Mouse (Mus musculus): ENCODE measurements around the gene Fbxl3.

Gene Fbxl3

DNA sequence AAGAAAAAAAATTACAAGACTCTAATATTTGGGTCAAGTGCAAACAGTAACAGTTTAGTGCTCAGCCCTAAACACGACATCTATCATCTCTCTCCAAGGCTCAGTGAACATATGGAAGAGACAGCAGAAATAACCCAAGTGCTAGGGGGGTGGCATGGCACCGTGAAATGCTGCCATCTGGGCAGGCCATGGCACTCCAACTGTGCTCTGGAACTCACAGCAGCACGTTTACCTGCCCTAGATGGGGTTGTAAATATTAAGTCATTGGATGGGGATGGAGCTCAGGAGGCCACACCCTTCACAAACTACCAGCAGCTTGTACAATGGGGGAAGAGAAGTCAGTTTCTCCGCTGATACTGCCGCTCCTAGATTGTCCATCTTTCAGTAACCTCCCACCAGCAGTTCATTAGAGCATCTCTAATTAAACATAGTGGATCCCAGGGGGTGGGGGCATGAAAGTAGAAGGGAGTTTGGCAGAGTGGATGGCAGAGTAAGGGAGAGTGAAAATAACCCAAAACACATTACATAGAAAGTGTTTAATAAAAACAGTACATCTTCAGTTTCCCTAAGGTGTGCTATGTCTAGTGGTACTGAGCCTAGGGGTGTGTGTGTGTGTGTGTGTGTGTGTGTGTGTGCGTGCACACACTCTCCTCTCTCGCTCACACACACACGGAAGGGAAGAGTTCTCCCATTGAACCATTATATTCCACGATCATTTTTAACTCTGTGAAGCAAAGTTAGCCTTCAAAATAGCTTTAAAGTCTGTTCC lies 20.0 kb downstream of the Fbxl3 start:
- no peak for DNase-seq

GRCm38 (mm10) chr14:103078006-103078912 lies 21.1 kb downstream of the Fbxl3 start:
- DNase-seq, result no peak

- DNase-seq, result no peak
Observed at GRCm38 (mm10) chr14:103077272-103078005, 21.9 kb downstream of the Fbxl3 start.

GRCm38 (mm10) chr14:103075166-103075565 lies 24.2 kb downstream of the Fbxl3 start:
- DNase-seq, result no peak

DNA sequence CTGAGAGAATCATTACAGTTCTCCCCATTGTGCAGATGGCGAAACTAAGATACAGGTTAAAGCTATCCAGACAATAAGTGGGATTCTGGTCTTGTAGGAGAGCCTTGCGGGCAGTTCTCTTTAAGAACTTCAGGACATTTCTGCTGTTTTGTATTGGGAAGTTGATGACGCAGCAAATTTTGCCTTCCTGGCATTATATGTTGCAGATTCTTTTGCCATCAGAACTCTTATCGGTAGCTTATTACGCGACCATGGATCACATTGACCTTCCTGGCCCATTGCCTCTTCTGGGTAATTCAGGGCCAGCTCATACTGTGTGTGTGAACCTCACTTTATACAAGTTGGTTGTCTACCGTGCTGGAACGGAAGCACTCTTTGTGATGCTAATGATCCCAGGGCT lies 25.5 kb downstream of the Fbxl3 start:
- DNase-seq, result no peak

- DNase-seq, result no peak
Observed at GRCm38 (mm10) chr14:103072731-103073130, 26.6 kb downstream of the Fbxl3 start.

- DNase-seq, result no peak
Observed at GRCm38 (mm10) chr14:103071471-103071870, 27.9 kb downstream of the Fbxl3 start.

DNA sequence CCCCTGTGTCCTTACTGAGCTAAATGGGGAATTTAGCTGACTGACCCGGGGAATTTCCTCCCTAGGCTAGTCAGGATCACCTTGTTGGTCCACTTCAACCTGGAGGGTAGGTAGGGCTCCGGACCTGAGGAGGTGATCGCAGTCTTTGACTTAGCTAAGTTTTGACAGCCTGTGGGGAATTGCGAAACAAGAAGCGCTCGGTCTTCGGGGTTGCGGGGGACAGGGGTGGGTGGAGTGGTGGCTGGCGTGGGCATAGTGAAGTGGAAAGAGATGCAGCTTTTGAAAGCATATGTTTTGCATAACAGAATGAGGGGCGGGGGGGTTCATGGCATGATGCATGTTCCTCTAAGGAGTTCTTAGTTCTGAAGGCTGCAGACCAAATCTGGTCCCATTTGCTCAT lies 28.6 kb downstream of the Fbxl3 start:
- peak in 1 of 2 experiments; percentile 19 for DNase-seq

DNA sequence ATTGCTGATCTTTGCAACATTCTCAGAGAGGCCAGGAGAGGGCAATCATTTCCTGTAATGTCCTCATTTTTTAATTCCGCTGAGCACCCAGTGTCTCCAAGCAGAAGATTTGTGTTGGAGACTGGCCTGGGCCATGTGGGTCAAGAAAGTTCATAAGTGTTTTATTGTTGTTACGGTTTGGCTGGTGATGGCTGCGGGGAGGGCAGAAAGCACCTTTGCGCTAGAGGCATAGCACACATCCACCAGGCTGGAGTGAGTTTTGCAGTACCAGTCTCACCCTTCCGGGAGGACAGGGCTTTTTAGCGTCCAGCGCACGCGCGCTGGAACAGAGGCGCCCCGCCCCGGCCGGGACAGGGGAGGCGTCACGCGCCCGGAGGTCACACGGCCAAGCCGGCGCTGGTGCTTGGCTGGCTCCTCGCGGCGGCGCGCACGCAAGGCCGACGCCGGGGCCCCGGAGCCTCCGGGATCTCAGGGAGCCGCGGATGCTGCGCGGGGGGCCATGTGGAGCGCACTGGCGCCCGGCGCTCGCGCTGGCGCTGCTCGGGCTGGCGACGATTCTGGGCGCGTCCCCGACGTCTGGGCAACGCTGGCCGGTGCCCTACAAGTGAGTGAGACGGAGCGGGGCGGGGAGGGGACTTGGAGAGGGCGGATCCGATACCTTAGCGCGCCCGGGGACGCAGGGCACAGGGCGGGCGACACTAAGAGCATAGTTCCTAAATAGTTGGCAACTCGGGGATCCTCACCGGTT lies 29.3 kb downstream of the Fbxl3 start, which contains the start of gene Cln5:
Cln5 (plus strand) TSS at position 353 of the 748 bp plus-strand sequence.
- peak; percentile 94 for DNase-seq

DNA sequence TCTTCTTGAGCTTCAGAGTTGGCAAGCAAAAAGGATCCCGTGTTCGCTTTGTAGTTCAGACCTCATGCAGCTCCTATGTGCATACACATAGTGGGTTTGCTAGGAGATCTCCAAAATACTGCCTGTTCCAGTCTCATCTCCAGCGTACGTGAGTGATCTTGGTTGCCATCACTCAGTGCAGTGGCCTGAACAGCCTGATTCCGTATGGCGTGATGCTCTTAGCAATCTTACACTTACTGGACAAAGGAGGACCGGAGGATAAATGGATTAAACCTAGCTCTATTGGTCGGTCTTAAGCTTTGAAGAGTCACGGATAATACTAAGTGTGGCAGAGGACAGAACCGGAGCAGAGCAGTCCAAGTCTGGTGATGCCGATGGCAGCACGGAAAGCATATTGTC lies 29.9 kb downstream of the Fbxl3 start:
- no peak for DNase-seq

- DNase-seq, result peak; percentile 60 to 89
Observed at GRCm38 (mm10) chr14:103065294-103066167, 33.8 kb downstream of the Fbxl3 start.

DNA sequence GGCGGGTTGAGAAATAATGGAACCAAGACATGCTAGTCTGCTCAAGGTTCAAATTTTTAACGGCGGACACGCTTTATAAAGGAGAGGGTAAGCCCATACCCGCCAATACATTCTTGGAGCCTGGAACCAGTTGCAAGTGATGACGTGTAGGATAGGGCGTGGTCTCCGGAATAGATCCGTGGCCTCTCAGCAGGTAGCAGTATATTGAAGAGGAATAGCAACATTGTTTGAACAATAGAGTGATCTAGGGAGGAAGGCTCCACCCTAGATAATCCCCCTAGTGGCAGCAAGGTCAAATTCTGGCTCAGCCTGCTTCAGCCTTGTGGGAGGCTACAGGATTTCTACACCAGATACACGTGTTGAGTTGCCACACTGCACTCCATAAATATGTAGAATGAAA lies 39.9 kb downstream of the Fbxl3 start:
- DNase-seq, result no peak

GRCm38 (mm10) chr14:103058998-103059397 lies 40.4 kb downstream of the Fbxl3 start:
- DNase-seq, result no peak

- DNase-seq, result no peak
Observed at GRCm38 (mm10) chr14:103056601-103057000, 42.8 kb downstream of the Fbxl3 start.

GRCm38 (mm10) chr14:103054731-103055130 lies 44.6 kb downstream of the Fbxl3 start:
- peak in 1 of 2 experiments; percentile 28 for DNase-seq

DNA sequence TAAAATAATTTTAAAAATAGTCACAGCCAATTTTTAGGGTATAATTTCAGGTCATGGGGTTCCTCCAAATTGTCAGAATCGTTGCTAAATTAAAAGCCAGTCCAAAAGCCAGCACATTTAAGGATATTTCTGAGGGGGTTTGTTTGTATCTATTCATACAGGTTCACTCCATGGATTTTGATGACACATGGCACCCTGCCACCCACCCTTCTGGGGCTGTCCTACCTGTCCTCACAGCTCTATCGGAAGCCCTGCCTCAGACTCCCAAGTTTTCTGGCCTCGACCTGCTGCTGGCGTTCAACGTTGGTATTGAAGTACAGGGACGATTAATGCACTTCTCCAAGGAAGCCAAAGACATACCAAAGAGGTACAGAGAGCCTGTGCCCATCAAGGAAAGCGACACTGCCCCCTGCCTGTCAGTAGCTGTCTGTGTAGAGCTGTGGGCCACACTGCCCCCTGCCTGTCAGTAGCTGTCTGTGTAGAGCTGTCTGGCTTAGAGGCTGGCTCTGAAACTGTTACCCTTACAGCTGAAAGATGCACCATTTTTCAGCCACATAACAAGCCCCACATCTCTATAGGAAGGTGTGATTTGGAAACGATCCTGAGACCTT lies 48.1 kb downstream of the Fbxl3 start:
- DNase-seq, result peak; percentile 67 to 92

DNA sequence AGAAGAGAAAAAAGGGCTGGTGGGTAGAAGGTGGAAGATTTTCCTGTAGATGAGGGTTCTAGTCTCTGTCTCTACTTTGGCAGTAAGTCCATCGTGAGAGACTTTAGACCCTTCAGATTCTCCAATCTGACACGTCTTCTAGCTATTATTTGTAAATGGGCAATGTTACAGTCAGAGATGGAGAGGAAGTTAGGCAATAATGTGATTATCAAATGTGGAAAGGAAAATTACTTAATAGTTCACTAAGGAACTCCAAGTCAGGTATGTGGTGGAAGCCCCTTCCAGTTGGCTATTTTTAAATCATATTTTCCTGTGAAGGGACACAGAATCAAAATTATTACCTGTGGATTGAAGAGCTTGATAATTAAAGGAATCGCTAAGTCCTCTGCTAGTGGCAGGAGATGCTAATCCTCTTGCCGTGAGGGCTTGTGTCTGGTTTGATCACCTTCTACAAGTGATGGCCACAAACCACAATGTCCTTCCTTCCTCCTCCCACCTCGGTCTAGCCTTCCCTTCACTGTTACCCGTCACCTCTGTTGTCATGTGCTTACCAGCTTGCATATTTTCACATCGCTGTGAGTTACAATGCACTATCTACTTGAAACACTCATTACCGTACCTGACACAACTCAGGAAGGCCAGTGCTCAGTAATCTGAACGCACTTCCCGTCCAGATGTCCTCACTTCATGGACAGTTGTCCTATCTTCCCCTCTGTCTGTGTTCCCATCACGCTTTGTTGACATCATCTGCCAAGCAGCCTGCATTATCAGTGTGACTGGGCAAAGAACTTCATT lies 50.9 kb downstream of the Fbxl3 start:
- DNase-seq, result no peak

GRCm38 (mm10) chr14:103046677-103047076 lies 52.7 kb downstream of the Fbxl3 start, which contains the start of gene Acod1:
Gene Acod1 (plus strand): TSS chr14:103046977.
- no peak for DNase-seq

DNA sequence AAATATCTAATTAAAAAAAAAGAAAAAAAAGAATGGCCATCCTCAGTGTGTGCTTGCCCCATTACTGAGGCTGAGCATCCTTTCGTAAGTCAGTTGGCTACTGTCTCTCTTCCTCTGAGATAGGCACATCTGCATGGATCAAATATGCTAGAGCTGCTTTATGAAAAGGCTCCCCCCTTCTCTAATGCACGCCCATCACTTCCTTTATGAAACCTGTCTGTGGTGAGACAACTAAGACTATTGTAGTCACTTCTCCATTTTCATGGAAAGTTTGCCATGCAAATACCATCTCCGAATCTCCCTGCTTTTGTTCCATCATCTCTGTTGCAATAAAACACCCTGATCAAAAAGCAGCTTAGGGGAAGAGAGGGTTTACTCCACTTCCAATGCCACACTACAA lies 62.4 kb downstream of the Fbxl3 start:
- no peak for DNase-seq

GRCm38 (mm10) chr14:103034076-103034475 lies 65.3 kb downstream of the Fbxl3 start:
- no peak for DNase-seq

All from kidney, adult 8-10 months (tissue).